Mouse (Mus musculus) E14TG2a.4 (cell line): Measurements from ENCODE around the gene Hfe2.
A peak's percentile ranks its signal among the peaks of the same experiment; 100 is the strongest.
"Not testable (repeated sequence)": the region's sequence is repeated elsewhere in the genome, so short reads cannot be mapped to it uniquely, and the experiment has no call there.

Experiments
- H3K27me3 ChIP-seq: 2 replicates; pipeline ENCODE4 v1.6.1; 2014; ENCODE audit warnings: low read length, control low read depth; ENCODE audit not compliant: insufficient read depth
- H3K36me3 ChIP-seq: 2 replicates; pipeline ENCODE4 v1.6.1; 2014; ENCODE audit warnings: low read length, control low read depth; ENCODE audit not compliant: insufficient read depth
- H3K4me1 ChIP-seq: replicated peaks from 2 replicates; pipeline ENCODE4 v1.6.1; 2014; ENCODE audit warnings: low read depth, low read length, control low read depth
- H3K4me3 ChIP-seq: replicated peaks from 2 replicates; pipeline ENCODE4 v1.5.1; 2014; ENCODE audit warnings: mild to moderate bottlenecking, low read length
- H3K9me3 ChIP-seq: 2 replicates; pipeline ENCODE4 v1.6.1; 2014; ENCODE audit warnings: low read length, control low read depth
- CTCF ChIP-seq: conservative IDR thresholded peaks from 2 replicates; pipeline ENCODE4 v1.5.1; 2014; ENCODE audit warnings: low read length
- NANOG ChIP-seq: IDR thresholded peaks from 2 replicates; pipeline ENCODE4 v1.6.1; 2014; ENCODE audit warnings: borderline replicate concordance, low read length, mixed read lengths
- POU5F1 ChIP-seq: IDR thresholded peaks from 2 replicates; pipeline ENCODE4 v1.6.1; 2014; ENCODE audit warnings: low read length, borderline replicate concordance

The Hfe2 gene

GRCm38 (mm10) chr3:96524914-96525313, at the start of gene Hfe2:
Gene Hfe2 (plus strand): TSS chr3:96525172.
- H3K4me3 ChIP-seq, result no peak within 1 kb of the TSS
- H3K4me1 ChIP-seq, result peaks cover 38% of the 10 kb centered on the region
- H3K36me3 ChIP-seq, result no peaks in the 10 kb centered on the region
- H3K27me3 ChIP-seq, result peaks cover 51% of the 10 kb centered on the region
- TF ChIP-seq NANOG (no peak), CTCF (no peak), POU5F1 (no peak)
- no peaks in the 10 kb centered on the region for H3K9me3 ChIP-seq

- Histone ChIP-seq H3K4me1 (peaks cover 38% of the 10 kb centered on the region), H3K27me3 (peaks cover 12% of the 10 kb centered on the region), H3K36me3 (no peaks in the 10 kb centered on the region), H3K4me3 (no peak overlapping the region), H3K9me3 (peaks cover 8% of the 10 kb centered on the region)
- no peak for TF ChIP-seq POU5F1
- no peak for TF ChIP-seq NANOG
- TF ChIP-seq CTCF, result no peak
Measured at GRCm38 (mm10) chr3:96477084-96477483, 47.9 kb upstream of the Hfe2 start.

- Histone ChIP-seq H3K9me3 (peaks cover 8% of the 10 kb centered on the region), H3K4me1 (peaks cover 39% of the 10 kb centered on the region), H3K36me3 (no peaks in the 10 kb centered on the region), H3K27me3 (peaks cover 10% of the 10 kb centered on the region), H3K4me3 (no peak overlapping the region)
- TF ChIP-seq CTCF, result no peak
- no peak for TF ChIP-seq NANOG
- TF ChIP-seq POU5F1, result no peak
Measured at GRCm38 (mm10) chr3:96477558-96477957, 47.4 kb upstream of the Hfe2 start.

- H3K9me3 ChIP-seq, result peaks cover 8% of the 10 kb centered on the region
- peaks cover 6% of the 10 kb centered on the region for H3K27me3 ChIP-seq
- TF ChIP-seq NANOG, result no peak
- no peak for TF ChIP-seq POU5F1
- TF ChIP-seq CTCF, result no peak
- peaks cover 39% of the 10 kb centered on the region for H3K4me1 ChIP-seq
- no peaks in the 10 kb centered on the region for H3K36me3 ChIP-seq
- no peak overlapping the region for H3K4me3 ChIP-seq
Measured at GRCm38 (mm10) chr3:96479249-96479648, 45.7 kb upstream of the Hfe2 start.

- Histone ChIP-seq H3K9me3 (peaks cover 8% of the 10 kb centered on the region), H3K27me3 (no peaks in the 10 kb centered on the region), H3K4me3 (no peak overlapping the region), H3K4me1 (peaks cover 38% of the 10 kb centered on the region), H3K36me3 (no peaks in the 10 kb centered on the region)
- TF ChIP-seq CTCF, result no peak
- TF ChIP-seq NANOG, result no peak
- no peak for TF ChIP-seq POU5F1
Measured at GRCm38 (mm10) chr3:96480684-96481270, 44.2 kb upstream of the Hfe2 start.

- no peaks in the 10 kb centered on the region for H3K9me3 ChIP-seq
- no peaks in the 10 kb centered on the region for H3K27me3 ChIP-seq
Measured at GRCm38 (mm10) chr3:96481856-96482255, 43.1 kb upstream of the Hfe2 start.

GRCm38 (mm10) chr3:96482451-96482850, 42.5 kb upstream of the Hfe2 start:
- Histone ChIP-seq H3K4me1 (peaks cover 30% of the 10 kb centered on the region), H3K4me3 (no peak overlapping the region), H3K36me3 (no peaks in the 10 kb centered on the region), H3K27me3 (no peaks in the 10 kb centered on the region), H3K9me3 (no peaks in the 10 kb centered on the region)
- TF ChIP-seq CTCF (no peak), NANOG (no peak), POU5F1 (no peak)

More at GRCm38 (mm10) chr3:96481856-96482255, 43.1 kb upstream of the Hfe2 start:
- peaks cover 30% of the 10 kb centered on the region for H3K4me1 ChIP-seq
- TF ChIP-seq POU5F1 (no peak), NANOG (no peak), CTCF (no peak)
- H3K4me3 ChIP-seq, result no peak overlapping the region
- no peaks in the 10 kb centered on the region for H3K36me3 ChIP-seq

- peak; percentile 44 for TF ChIP-seq CTCF
- not testable (repeated sequence) for H3K4me3 ChIP-seq, H3K27me3 ChIP-seq, H3K36me3 ChIP-seq, H3K9me3 ChIP-seq
- peaks cover 27% of the 10 kb centered on the region for H3K4me1 ChIP-seq
Measured at GRCm38 (mm10) chr3:96483044-96483443, 41.9 kb upstream of the Hfe2 start.

- Histone ChIP-seq H3K4me1 (peaks cover 27% of the 10 kb centered on the region), H3K36me3 (no peaks in the 10 kb centered on the region), H3K9me3 (no peaks in the 10 kb centered on the region), H3K27me3 (no peaks in the 10 kb centered on the region), H3K4me3 (no peak overlapping the region)
- TF ChIP-seq POU5F1, result no peak
- no peak for TF ChIP-seq NANOG
- TF ChIP-seq CTCF, result no peak
Measured at GRCm38 (mm10) chr3:96483946-96484345, 41.0 kb upstream of the Hfe2 start.
